Mouse (Mus musculus): Measurements from ENCODE around the gene Xirp1. TPM values are rescaled to one million over a fixed set of nuclear protein-coding genes. Genes with fewer than 3 reads are reported as not detected.
A peak's percentile ranks its signal among the peaks of the same experiment; 100 is the strongest.
"Not testable (repeated sequence)": the region's sequence is repeated elsewhere in the genome, so short reads cannot be mapped to it uniquely, and the experiment has no call there.

Xirp1 gene
- total RNA-seq, 2 experiments from 2014 or later: 105 to 112 TPM

DNA sequence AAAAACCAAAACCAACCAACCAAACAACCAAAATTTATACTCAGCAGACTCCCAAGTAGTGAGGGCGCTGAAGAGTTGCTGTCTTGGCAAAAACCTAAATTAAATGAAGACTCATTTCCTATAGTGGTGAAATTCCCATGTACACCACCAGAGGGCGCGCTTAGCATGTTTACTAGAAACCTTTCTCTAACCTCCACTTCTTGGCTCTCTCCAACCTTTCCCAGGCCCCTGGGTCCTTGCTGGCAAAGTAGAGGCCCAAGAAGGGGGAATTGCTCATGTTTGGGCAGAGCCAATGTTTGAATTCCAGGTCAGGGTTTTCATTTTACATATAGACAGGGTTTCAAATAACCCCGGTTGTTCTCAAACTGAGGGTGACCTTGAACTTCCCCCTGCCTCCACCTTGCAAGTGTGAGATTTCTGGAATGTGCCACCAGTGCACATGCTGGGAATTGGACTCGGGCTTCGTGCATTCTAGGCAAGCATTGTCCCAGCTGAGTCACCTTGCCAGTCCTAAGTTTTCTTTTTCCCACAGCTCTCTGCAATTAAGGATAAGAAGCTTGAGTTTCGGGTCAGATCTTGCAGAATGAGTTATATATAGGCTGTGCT lies 3.0 kb downstream of the Xirp1 start:
- peak; percentile 65 for DNase-seq

- DNase-seq: no peak
Observed at GRCm38 (mm10) chr9:120016956-120017355, 6.4 kb downstream of the Xirp1 start.

DNA sequence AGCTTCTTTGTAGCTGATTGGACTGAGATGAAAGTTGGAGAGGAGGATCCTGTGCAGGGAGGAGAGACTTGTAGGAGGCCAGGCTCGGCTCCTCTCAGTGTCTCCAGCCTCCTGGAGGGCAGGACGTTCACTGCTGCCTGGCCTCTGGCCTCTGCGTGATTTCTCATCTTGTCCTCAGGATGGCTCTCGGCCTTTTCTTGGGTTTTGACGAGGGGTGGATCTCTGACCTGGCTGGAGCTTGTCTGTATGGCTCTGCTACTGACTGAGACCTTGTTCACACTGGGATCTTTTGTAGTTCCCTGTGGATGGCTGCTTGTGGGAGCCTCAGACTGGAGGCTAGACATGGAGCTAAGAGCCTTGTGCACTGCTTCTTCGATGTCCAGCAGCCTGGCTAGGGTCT lies 8.6 kb downstream of the Xirp1 start:
- DNase-seq: no peak

DNA sequence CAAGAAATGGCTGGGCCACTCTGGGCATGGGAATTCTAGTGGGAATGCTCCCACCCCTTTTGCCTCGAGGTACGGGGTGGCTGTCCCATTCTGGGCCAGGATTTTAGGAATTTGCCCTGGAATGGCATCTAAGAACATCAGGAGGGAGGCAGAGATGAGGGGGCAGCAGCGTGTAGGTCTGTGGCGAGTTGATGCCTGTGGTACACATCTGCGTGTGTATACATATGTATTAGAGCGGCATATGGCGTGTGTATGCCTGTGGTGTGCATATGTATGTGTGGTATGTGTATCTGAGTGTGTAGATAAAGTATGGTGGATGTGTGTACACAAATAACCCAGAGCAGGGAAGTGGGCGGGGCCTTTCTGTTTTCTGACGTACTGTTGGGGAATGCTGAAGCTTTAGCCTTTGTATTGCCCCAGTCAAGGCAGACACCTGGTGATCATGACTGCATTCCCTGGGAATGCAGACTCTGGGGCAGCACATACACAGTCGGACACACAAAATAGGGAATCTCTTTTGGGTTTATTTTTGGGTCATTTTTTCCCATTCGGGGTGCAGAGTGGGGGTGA lies 10.1 kb downstream of the Xirp1 start:
- no peak for DNase-seq

DNA sequence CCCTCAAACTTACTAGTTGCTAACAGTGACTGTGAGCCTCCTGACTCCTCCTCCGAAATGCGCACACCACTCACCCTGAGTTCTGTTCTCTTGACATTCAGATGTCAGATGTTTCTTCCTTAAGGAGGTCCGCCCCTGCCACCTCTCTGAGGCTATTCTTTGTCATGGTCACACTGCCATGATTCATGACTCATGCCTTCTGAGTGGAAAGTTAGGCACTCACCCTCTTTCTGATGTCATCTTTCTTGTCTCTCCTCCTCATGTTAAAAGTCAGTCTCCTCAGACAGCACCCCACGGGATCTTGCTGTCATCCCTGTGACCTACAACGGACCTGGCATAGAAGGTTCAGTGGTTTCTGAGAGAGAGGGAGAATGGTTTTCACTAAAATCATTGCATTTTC lies 10.6 kb downstream of the Xirp1 start:
- DNase-seq: no peak

GRCm38 (mm10) chr9:120012161-120012560 lies 11.2 kb downstream of the Xirp1 start:
- not testable (repeated sequence) for DNase-seq

GRCm38 (mm10) chr9:120011533-120011932 lies 11.9 kb downstream of the Xirp1 start:
- peak; percentile 68 for DNase-seq

GRCm38 (mm10) chr9:120010781-120011511 lies 12.5 kb downstream of the Xirp1 start:
- DNase-seq: peak; percentile 97

- no peak for DNase-seq
Observed at GRCm38 (mm10) chr9:120009871-120010270, 13.5 kb downstream of the Xirp1 start.

GRCm38 (mm10) chr9:120009226-120009841 lies 14.1 kb downstream of the Xirp1 start:
- DNase-seq: no peak

- no peak for DNase-seq
Observed at GRCm38 (mm10) chr9:120007833-120008232, 15.6 kb downstream of the Xirp1 start.

DNA sequence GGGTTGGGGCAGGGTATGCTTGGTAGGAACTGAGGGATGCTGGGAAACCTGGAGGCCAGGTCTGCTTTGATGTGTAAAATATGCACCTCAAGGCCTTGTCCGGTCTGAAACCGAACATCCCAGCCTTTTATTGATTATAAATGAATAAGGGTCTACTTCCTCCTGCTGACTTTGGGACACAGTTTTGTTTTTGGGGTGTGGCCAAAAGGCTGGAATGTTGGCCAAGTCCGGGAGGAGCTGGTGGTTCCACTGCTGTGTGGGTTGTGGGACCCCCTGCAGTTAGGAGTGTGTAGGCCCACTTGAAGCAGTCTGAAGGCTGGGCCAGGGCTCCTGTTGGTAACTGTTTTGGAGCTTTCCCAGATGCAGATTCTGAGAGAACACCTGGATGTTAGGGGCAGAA lies 17.5 kb downstream of the Xirp1 start:
- DNase-seq: no peak

DNA sequence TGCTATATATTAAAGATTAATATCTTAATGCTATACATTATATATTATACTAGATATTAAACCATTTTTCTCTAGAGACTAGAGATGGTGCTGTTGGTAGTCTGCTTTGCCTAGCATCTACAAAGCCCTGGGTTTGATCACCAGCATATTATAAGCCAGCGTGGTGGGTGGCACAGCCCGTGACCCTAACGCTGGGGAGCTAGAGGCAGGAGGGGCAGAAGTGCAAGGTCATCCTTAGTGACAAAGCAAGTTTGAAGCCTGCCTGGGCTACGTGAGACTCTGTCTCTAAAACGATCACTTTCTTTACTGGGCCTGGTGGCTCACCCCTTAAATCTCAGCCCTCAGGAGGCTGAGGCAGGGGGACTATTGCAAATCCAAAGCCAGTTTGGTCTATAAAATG lies 20.5 kb downstream of the Xirp1 start:
- DNase-seq: no peak

GRCm38 (mm10) chr9:120001945-120002725 lies 21.3 kb downstream of the Xirp1 start:
- DNase-seq: peak; percentile 86

DNA sequence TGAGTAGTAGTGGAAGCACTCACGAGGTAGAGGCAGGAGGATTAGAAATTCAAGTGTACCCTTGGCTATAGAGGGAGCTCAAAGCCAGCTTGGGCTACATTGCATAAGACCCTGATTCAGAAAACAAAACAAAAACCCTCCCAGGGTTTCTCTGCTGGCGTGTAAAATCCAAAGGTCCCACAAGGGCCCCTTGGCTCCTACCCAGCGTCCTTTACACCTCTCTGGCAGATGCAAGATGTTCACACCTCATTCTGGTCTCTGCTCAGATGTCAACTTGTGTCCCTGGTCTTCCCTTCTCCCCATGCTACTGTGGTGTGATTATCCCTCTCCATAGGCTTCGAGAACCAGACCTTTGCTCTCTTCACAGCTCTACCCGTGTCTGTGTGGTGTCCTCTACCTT lies 22.6 kb downstream of the Xirp1 start:
- DNase-seq: no peak

DNA sequence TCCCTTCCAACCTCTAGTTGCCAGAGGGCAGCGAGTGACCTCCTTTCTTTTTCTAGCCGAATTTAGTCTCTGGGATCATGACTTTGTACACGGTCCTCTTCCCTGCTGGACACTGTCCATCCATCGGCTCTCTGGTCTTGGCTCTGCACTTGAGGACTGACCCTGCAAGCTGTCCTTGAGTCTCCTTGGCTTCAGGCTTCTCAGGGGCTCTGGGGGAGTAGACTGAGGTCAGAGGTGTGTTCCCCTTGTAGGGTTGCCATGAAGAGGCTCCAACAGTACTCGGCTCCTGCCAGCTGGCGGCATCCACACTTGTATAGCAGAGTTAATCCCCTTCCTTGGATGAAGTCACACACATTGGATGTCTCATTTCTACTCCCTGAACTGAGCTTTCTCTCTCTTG lies 23.8 kb downstream of the Xirp1 start:
- DNase-seq: peak; percentile 65

GRCm38 (mm10) chr9:119998776-119999175 lies 24.6 kb downstream of the Xirp1 start:
- DNase-seq: no peak

DNA sequence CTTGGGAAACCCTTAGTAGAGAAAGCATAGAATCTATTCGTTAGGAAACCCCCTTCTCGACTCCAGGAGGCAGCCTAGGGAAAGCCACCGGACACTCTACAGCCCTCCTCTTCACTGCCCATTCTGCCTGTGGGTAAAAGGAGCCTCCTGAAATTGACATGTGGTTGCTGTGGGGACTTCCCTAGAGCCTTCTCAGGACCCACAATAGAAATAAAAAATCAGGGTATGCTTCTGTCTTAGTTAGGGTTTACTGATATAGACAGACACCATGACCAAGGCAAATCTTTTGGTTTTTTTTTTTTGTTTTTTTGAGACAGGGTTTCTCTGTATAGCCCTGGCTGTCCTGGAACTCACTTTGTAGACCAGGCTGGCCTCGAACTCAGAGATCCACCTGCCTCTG lies 27.3 kb downstream of the Xirp1 start:
- no peak for DNase-seq

DNA sequence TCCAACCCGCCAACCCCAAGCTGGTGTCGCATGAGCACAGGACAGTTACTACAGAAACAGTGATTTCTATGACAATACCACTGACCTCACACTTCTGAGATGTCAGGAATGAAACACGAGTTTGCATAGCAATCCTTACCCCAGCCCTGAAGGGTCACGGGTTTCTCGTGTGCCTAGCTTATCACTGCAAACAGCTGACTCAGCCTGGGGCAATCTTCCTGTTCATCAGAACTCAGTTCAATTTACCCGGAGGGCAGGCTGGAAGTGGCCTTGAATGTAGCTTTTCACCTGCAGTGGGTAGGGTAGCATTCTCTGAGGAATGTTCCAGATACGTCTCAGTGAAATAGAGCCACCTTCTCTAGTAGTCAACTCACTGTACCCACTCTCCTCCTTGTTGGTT lies 29.2 kb downstream of the Xirp1 start:
- DNase-seq: no peak

- no peak for DNase-seq
Observed at GRCm38 (mm10) chr9:119993092-119993844, 30.1 kb downstream of the Xirp1 start.

GRCm38 (mm10) chr9:119991310-119991709 lies 32.1 kb downstream of the Xirp1 start:
- DNase-seq: no peak

DNA sequence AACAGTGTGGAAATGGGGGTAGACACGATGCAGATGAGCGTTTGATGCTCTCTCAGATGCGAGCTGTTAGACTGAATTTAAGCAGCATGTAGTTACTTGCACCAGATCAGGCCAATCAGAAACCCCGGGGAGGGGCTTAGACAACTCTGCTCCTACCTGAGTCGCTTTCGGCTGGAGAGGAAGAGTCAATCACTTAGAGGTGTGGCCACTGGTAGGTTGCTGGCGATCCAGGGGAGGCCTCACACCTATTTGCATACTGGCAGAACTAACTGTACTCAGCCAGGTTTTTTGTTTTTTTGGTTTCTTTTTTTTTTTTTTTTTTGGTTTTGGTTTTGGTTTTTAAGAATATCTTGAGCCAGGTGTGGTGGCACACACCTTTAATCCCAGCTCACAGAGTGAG lies 35.1 kb downstream of the Xirp1 start:
- DNase-seq: no peak

Measured in gastrocnemius, postnatal 25 days (tissue).